In the genomic region with DNA sequence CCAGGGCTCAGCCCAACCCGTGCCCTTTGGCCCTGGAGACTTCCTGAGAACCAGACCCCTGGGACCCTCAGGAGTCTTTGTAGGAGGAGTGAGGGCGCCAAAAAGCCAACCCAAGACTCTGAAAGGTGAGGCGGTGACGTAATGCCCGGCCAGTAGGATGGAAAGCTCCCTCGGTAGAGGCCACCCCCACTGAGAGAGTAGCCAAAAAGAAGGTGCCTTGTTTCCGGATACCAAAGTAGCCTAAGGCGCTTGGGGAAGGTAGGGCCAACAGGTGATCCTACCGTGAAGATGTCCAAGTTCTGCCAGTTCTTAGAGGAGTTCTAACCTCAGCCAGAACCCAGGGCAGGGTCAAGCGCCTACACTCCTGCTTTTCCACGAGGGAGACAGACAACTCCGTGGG, we compare ENCODE assay signal across 8 mouse cellular contexts. TPM values are rescaled to one million over a fixed set of nuclear protein-coding genes. Genes with fewer than 3 reads are reported as not detected.
DNase-seq lines count a peak whose midpoint lies in the region; ATAC-seq and TF ChIP-seq lines count a peak whose summit lies in the region.

No protein-coding gene starts in this region.

- H3K36me3 ChIP-seq in kidney, embryonic 16.5 days (ENCODE audit: insufficient read depth, low read length): peaks cover 32% of the 10 kb centered on the region
- peaks cover 54% of the 10 kb centered on the region for H3K36me3 ChIP-seq in G1E (replicated peaks)
- peaks cover 22% of the 10 kb centered on the region for H3K36me3 ChIP-seq in heart, embryonic 15.5 days
- peaks cover 29% of the 10 kb centered on the region for H3K36me3 ChIP-seq in lung, postnatal 0 days (ENCODE audit: insufficient read depth, low read length)

- peak overlapping the region; percentile 79 for H3K4me3 ChIP-seq in kidney, embryonic 16.5 days (ENCODE audit: low read length)
- peak overlapping the region; percentile 91 for H3K4me3 ChIP-seq in G1E (ENCODE audit: low read depth, low read length)
- peak overlapping the region; percentile 94 for H3K4me3 ChIP-seq in heart, embryonic 15.5 days
- peak overlapping the region; percentile 79 for H3K4me3 ChIP-seq in lung, postnatal 0 days (ENCODE audit: low read depth, low read length)

- H3K9ac ChIP-seq in kidney, embryonic 16.5 days (replicated peaks; ENCODE audit: low read length): peak overlapping the region; percentile 88
- peak overlapping the region; percentile 94 for H3K9ac ChIP-seq in heart, embryonic 15.5 days
- H3K9ac ChIP-seq in lung, postnatal 0 days (replicated peaks; ENCODE audit: low read depth): peak overlapping the region; percentile 91

- no peak for DNase-seq in kidney, postnatal 14 days
- peak; percentile 36 for DNase-seq in G1E (ENCODE audit: low spot score)
- DNase-seq in lung, postnatal 0 days (ENCODE audit: low spot score): peak; percentile 46
- no peak for DNase-seq in embryo, embryonic 10 days (ENCODE audit: low spot score)
- DNase-seq in cerebellum, adult 8-10 months: no peak
- DNase-seq in adrenal gland, postnatal 4 days (ENCODE audit: low spot score in 2 of 2): no peak

- no peak for ATAC-seq in kidney, embryonic 16.5 days (ENCODE audit: low FRiP score, low TSS enrichment)
- no peak for ATAC-seq in G1E (ENCODE audit: extremely low read depth, insufficient number of reproducible peaks, low FRiP score, poor library complexity, severe bottlenecking)
- ATAC-seq in heart, embryonic 15.5 days (replicated peaks; ENCODE audit: insufficient number of reproducible peaks, insufficient read depth, low FRiP score, low read depth): no peak
- ATAC-seq in lung, postnatal 0 days: no peak

- H3K4me2 ChIP-seq in kidney, embryonic 16.5 days (replicated peaks; ENCODE audit: low read depth, low read length): peak overlapping the region; percentile 93
- H3K4me2 ChIP-seq in heart, embryonic 15.5 days: peak overlapping the region; percentile 97
- peak overlapping the region; percentile 90 for H3K4me2 ChIP-seq in lung, postnatal 0 days (replicated peaks; ENCODE audit: low read depth, low read length)

- 17% methylated on average over 12 of the region's 12 CpGs for WGBS in kidney, embryonic 16.5 days
- 28% methylated on average over 12 of the region's 12 CpGs for WGBS in heart, embryonic 15.5 days
- WGBS in lung, postnatal 0 days: 17% methylated on average over 12 of the region's 12 CpGs

- H3K9me3 ChIP-seq in kidney, embryonic 16.5 days (ENCODE audit: low read length): no peaks in the 10 kb centered on the region
- no peaks in the 10 kb centered on the region for H3K9me3 ChIP-seq in G1E (replicated peaks)
- H3K9me3 ChIP-seq in heart, embryonic 15.5 days (replicated peaks): no peaks in the 10 kb centered on the region
- no peaks in the 10 kb centered on the region for H3K9me3 ChIP-seq in lung, postnatal 0 days (ENCODE audit: low read length)

- no peak for TF ChIP-seq CTCF in G1E (IDR thresholded peaks at IDR 0.05; ENCODE audit: low read depth, low read length)
- no peak for TF ChIP-seq CTCF in lung, postnatal 0 days (IDR thresholded peaks at IDR 0.05)

- peaks cover 13% of the 10 kb centered on the region for H3K4me1 ChIP-seq in kidney, embryonic 16.5 days (ENCODE audit: insufficient read depth, low read length)
- H3K4me1 ChIP-seq in G1E (ENCODE audit: insufficient read depth, low read depth, low read length): peaks cover 70% of the 10 kb centered on the region
- H3K4me1 ChIP-seq in heart, embryonic 15.5 days (replicated peaks): peaks cover 42% of the 10 kb centered on the region
- H3K4me1 ChIP-seq in lung, postnatal 0 days (ENCODE audit: insufficient read depth, low read depth, low read length): peaks cover 8% of the 10 kb centered on the region

- H3K27ac ChIP-seq in kidney, embryonic 16.5 days (ENCODE audit: low read length): no peak overlapping the region
- H3K27ac ChIP-seq in heart, embryonic 15.5 days: peak overlapping the region; percentile 83; the same call in 1 of the 2 replicates
- H3K27ac ChIP-seq in lung, postnatal 0 days (ENCODE audit: low read length): peak overlapping the region; percentile 89; the same call in 1 of the 2 replicates

- TF ChIP-seq EP300 in lung, postnatal 0 days (IDR thresholded peaks at IDR 0.05): no peak

- no peaks in the 10 kb centered on the region for H3K27me3 ChIP-seq in kidney, embryonic 16.5 days (ENCODE audit: insufficient read depth, low read length)
- H3K27me3 ChIP-seq in G1E (ENCODE audit: insufficient read depth, low read length): peaks cover 9% of the 10 kb centered on the region
- no peaks in the 10 kb centered on the region for H3K27me3 ChIP-seq in heart, embryonic 15.5 days
- no peaks in the 10 kb centered on the region for H3K27me3 ChIP-seq in lung, postnatal 0 days (replicated peaks; ENCODE audit: insufficient read depth, low read length)

RNA-seq across cellular contexts. Expression of gene 1700017B05Rik, which starts 1.5 kb away (rescaled TPM):
- 23.0 and 26.3 TPM in 2 replicates for polyA plus RNA-seq in kidney, embryonic 16.5 days (2015; fragmentation: Nextera tagmentation; extraction: Ambion mirVana)
- total RNA-seq in G1E (2014; fragmentation: Nextera tagmentation) (88.1 and 99.3 TPM in 2 replicates), G1E (2017) (20.1 and 21.1 TPM in 2 replicates)
- polyA plus RNA-seq in G1E (2012): 154 and 169 TPM in 2 replicates
- 9.1 and 13.9 TPM in 2 replicates for polyA plus RNA-seq in heart, embryonic 15.5 days (2015; fragmentation: Nextera tagmentation; extraction: Ambion mirVana)
- polyA plus RNA-seq in lung, postnatal 0 days (2015; fragmentation: Nextera tagmentation; extraction: Ambion mirVana): 15.6 TPM in 2 replicates
- 10 to 100 TPM; 73.3 to 79.1 TPM for total RNA-seq in adrenal gland, postnatal 4 days (2021)

RNA-seq across cellular contexts. Expression of gene Trcg1, which starts 24.6 kb away (rescaled TPM):
- not detected in 2 replicates for polyA plus RNA-seq in kidney, embryonic 16.5 days (2015; fragmentation: Nextera tagmentation; extraction: Ambion mirVana)
- total RNA-seq in G1E (2014; fragmentation: Nextera tagmentation) (not detected in 2 replicates), G1E (2017) (0.16 TPM in 1 of 2 replicates, not detected in the other)
- not detected in 2 replicates for polyA plus RNA-seq in G1E (2012)
- polyA plus RNA-seq in heart, embryonic 15.5 days (2015; fragmentation: Nextera tagmentation; extraction: Ambion mirVana): not detected in 2 replicates
- not detected in 2 replicates for polyA plus RNA-seq in lung, postnatal 0 days (2015; fragmentation: Nextera tagmentation; extraction: Ambion mirVana)
- not detected for total RNA-seq in adrenal gland, postnatal 4 days (2021)

Comparison
In these comparisons a context has a peak if more than half of its experiments do, and no peak if none do; other contexts are left out.
1. DNase-seq: peak in G1E (single experiment) and lung, postnatal 0 days (single experiment); none in kidney, postnatal 14 days (single experiment), embryo, embryonic 10 days (single experiment), cerebellum, adult 8-10 months (single experiment) and adrenal gland, postnatal 4 days (0 of 2).
2. Peak in every context shown above with its lines, with median percentiles within 50 percentile points of each other: H3K4me2 ChIP-seq, H3K4me3 ChIP-seq and H3K9ac ChIP-seq.